In genomic region chr13:78210029-78210747, GRCm38 (mm10) we compare ENCODE assay signal across 8 mouse cellular contexts. TPM values are rescaled to one million over a fixed set of nuclear protein-coding genes. Genes with fewer than 3 reads are reported as not detected.
DNase-seq lines count a peak whose midpoint lies in the region; ATAC-seq and TF ChIP-seq lines count a peak whose summit lies in the region.

No protein-coding gene starts in this region.

- H3K4me2 ChIP-seq in heart, embryonic 11.5 days = peak overlapping the region; percentile 79
- peak overlapping the region; percentile 18; the same call in 1 of the 2 replicates for H3K4me2 ChIP-seq in liver, embryonic 14.5 days (ENCODE audit: low read depth)
- H3K4me2 ChIP-seq in stomach, embryonic 14.5 days (replicated peaks; ENCODE audit: low read depth, low read length) = peak overlapping the region; percentile 69

- peak overlapping the region; percentile 42 for H3K4me3 ChIP-seq in heart, embryonic 11.5 days (ENCODE audit: low read depth, low read length)
- peak overlapping the region; percentile 57 for H3K4me3 ChIP-seq in hindbrain, embryonic 10.5 days
- H3K4me3 ChIP-seq in liver, embryonic 14.5 days (ENCODE audit: insufficient read depth in 1 of 2, low read depth in 2 of 2, low read length in 2 of 2) = no peak overlapping the region
- H3K4me3 ChIP-seq in stomach, embryonic 14.5 days (ENCODE audit: low read depth, low read length) = peak overlapping the region; percentile 31

- DNase-seq in heart, adult 9 months (ENCODE audit: low spot score in 2 of 2) = no peak
- DNase-seq in NIH3T3 (ENCODE audit: low read depth) = peak; percentile 68
- peak; percentile 84 for DNase-seq in embryo, embryonic 10 days (ENCODE audit: low spot score)
- DNase-seq in hindbrain, embryonic 10.5 days (ENCODE audit: low spot score) = peak; percentile 77
- no peak for DNase-seq in liver, embryonic 14.5 days (ENCODE audit: low read depth in 3 of 3, low spot score in 3 of 3)
- no peak for DNase-seq in urinary bladder, postnatal 10 days (ENCODE audit: low spot score)

- no peaks in the 10 kb centered on the region for H3K36me3 ChIP-seq in heart, embryonic 11.5 days (ENCODE audit: control insufficient read depth, insufficient read depth, low read length)
- H3K36me3 ChIP-seq in hindbrain, embryonic 10.5 days = no peaks in the 10 kb centered on the region
- H3K36me3 ChIP-seq in liver, embryonic 14.5 days (replicated peaks; ENCODE audit: control insufficient read depth, insufficient read depth, low read depth) = no peaks in the 10 kb centered on the region
- H3K36me3 ChIP-seq in stomach, embryonic 14.5 days (ENCODE audit: control insufficient read depth, insufficient read depth, low read length) = no peaks in the 10 kb centered on the region

- TF ChIP-seq EP300 in liver, embryonic 14.5 days (IDR thresholded peaks at IDR 0.05; ENCODE audit: low read depth) = no peak

- H3K27ac ChIP-seq in heart, embryonic 11.5 days (ENCODE audit: low read depth, low read length) = no peak overlapping the region
- H3K27ac ChIP-seq in hindbrain, embryonic 10.5 days = peak overlapping the region; percentile 91
- H3K27ac ChIP-seq in liver, embryonic 14.5 days = no peak overlapping the region
- H3K27ac ChIP-seq in stomach, embryonic 14.5 days (ENCODE audit: low read length) = peak overlapping the region; percentile 33; the same call in 1 of the 2 replicates

- peak; percentile 53; the same call in 1 of the 2 replicates for ATAC-seq in heart, embryonic 11.5 days (replicated peaks; ENCODE audit: insufficient number of reproducible peaks, low FRiP score, low TSS enrichment)
- no peak for ATAC-seq in liver, embryonic 14.5 days (ENCODE audit: insufficient read depth)
- ATAC-seq in stomach, embryonic 14.5 days (ENCODE audit: insufficient number of reproducible peaks, insufficient read depth, low FRiP score, low read depth) = peak; percentile 40; the same call in 1 of the 2 replicates

- H3K27me3 ChIP-seq in heart, embryonic 11.5 days (ENCODE audit: control insufficient read depth, insufficient read depth, low read length) = peaks cover 59% of the 10 kb centered on the region
- H3K27me3 ChIP-seq in hindbrain, embryonic 10.5 days (ENCODE audit: insufficient read depth, poor library complexity, severe bottlenecking) = peaks cover 33% of the 10 kb centered on the region
- peaks cover 66% of the 10 kb centered on the region for H3K27me3 ChIP-seq in liver, embryonic 14.5 days (ENCODE audit: control insufficient read depth, insufficient read depth, low read length)
- H3K27me3 ChIP-seq in stomach, embryonic 14.5 days (ENCODE audit: control insufficient read depth, insufficient read depth, low read length) = 0 out of 2 replicates have a peak, but pooled peaks cover 3% of the 10 kb centered on the region

- WGBS in heart, embryonic 11.5 days (ENCODE audit: insufficient replicate concordance) = under 1% methylated on average over 38 of the region's 38 CpGs
- under 1% methylated on average over 38 of the region's 38 CpGs for WGBS in hindbrain, embryonic 10.5 days
- WGBS in liver, embryonic 14.5 days (ENCODE audit: insufficient replicate concordance) = 2% methylated on average over 38 of the region's 38 CpGs
- whole genome bisulfite sequencing in stomach, embryonic 14.5 days = 6% methylated on average over 38 of the region's 38 CpGs

- no peak for TF ChIP-seq CTCF in liver, embryonic 14.5 days (IDR thresholded peaks at IDR 0.05; ENCODE audit: low read depth)

- peaks cover 8% of the 10 kb centered on the region; the same call in 1 of the 2 replicates for H3K4me1 ChIP-seq in heart, embryonic 11.5 days (ENCODE audit: control insufficient read depth, insufficient read depth, low read length)
- H3K4me1 ChIP-seq in hindbrain, embryonic 10.5 days (replicated peaks) = peaks cover 77% of the 10 kb centered on the region
- no peaks in the 10 kb centered on the region for H3K4me1 ChIP-seq in liver, embryonic 14.5 days (replicated peaks; ENCODE audit: control insufficient read depth in 2 of 2, insufficient read depth in 2 of 2, low read length in 1 of 2)
- peaks cover 23% of the 10 kb centered on the region for H3K4me1 ChIP-seq in stomach, embryonic 14.5 days (ENCODE audit: control insufficient read depth, insufficient read depth, low read length)

- H3K9me3 ChIP-seq in heart, embryonic 11.5 days (replicated peaks; ENCODE audit: control insufficient read depth, low read length) = no peaks in the 10 kb centered on the region
- H3K9me3 ChIP-seq in hindbrain, embryonic 10.5 days = no peaks in the 10 kb centered on the region
- no peaks in the 10 kb centered on the region for H3K9me3 ChIP-seq in liver, embryonic 14.5 days (ENCODE audit: control insufficient read depth, low read length)
- H3K9me3 ChIP-seq in stomach, embryonic 14.5 days (ENCODE audit: control insufficient read depth, low read depth, low read length) = no peaks in the 10 kb centered on the region

- peak overlapping the region; percentile 34; the same call in 1 of the 2 replicates for H3K9ac ChIP-seq in heart, embryonic 11.5 days (ENCODE audit: low read depth, low read length)
- H3K9ac ChIP-seq in liver, embryonic 14.5 days (replicated peaks) = no peak overlapping the region
- peak overlapping the region; percentile 14; the same call in 1 of the 2 replicates for H3K9ac ChIP-seq in stomach, embryonic 14.5 days (replicated peaks; ENCODE audit: low read depth, low read length)

RNA-seq across cellular contexts. Expression of gene Nr2f1, which starts 10.6 kb away (rescaled TPM):
- polyA plus RNA-seq in heart, embryonic 11.5 days (2014; fragmentation: Nextera tagmentation; extraction: Ambion mirVana) = 10.2 and 10.9 TPM in 2 replicates
- 69.0 and 74.0 TPM in 2 replicates for polyA plus RNA-seq in hindbrain, embryonic 10.5 days (2016; fragmentation: Nextera tagmentation; extraction: Ambion mirVana)
- 1.4 and 2.7 TPM in 2 replicates for polyA plus RNA-seq in liver, embryonic 14.5 days (2012; rRNA removed)
- polyA plus RNA-seq in liver, embryonic 14.5 days (2014; fragmentation: Nextera tagmentation; extraction: Ambion mirVana) = 0.44 TPM in 2 replicates
- 30.1 and 31.4 TPM in 2 replicates for polyA plus RNA-seq in stomach, embryonic 14.5 days (2014; fragmentation: Nextera tagmentation; extraction: Ambion mirVana)

Comparison
In these comparisons a context has a peak if more than half of its experiments do, and no peak if none do; other contexts are left out.
1. H3K27ac ChIP-seq: peak in hindbrain, embryonic 10.5 days (single experiment) and stomach, embryonic 14.5 days (single experiment); none in heart, embryonic 11.5 days (single experiment) and liver, embryonic 14.5 days (single experiment).
2. H3K4me2 ChIP-seq: peak in every context shown above with its lines; median percentile 79 in heart, embryonic 11.5 days; 69 in stomach, embryonic 14.5 days; 18 in liver, embryonic 14.5 days.
3. H3K4me3 ChIP-seq: peak in heart, embryonic 11.5 days (single experiment), hindbrain, embryonic 10.5 days (single experiment) and stomach, embryonic 14.5 days (single experiment); none in liver, embryonic 14.5 days (0 of 2).
4. DNase-seq: peak in NIH3T3 (single experiment), embryo, embryonic 10 days (single experiment) and hindbrain, embryonic 10.5 days (single experiment); none in heart, adult 9 months (0 of 2), liver, embryonic 14.5 days (0 of 3) and urinary bladder, postnatal 10 days (single experiment).